Mouse (Mus musculus) stomach, embryonic 15.5 days (tissue): Measurements from ENCODE around the gene Bag6. TPM values are rescaled to one million over a fixed set of nuclear protein-coding genes. Genes with fewer than 3 reads are reported as not detected.

ENCODE experiments used
- ATAC-seq: fragments of 200-750 bp; cut with Nextera tagmentation; 2 replicates; pipeline ENCODE4 v1.8.0; 2017; ENCODE audit warnings: low read depth, moderate number of reproducible peaks, moderate TSS enrichment; ENCODE audit not compliant: insufficient read depth, low FRiP score
- H3K27ac ChIP-seq: fragments of 300-500 bp; sonication (generic); 2 replicates; pipeline ENCODE4 v1.5.1; 2015; ENCODE audit warnings: mild to moderate bottlenecking, inconsistent platforms
- H3K27me3 ChIP-seq: fragments of 300-500 bp; sonication (generic); replicated peaks from 2 replicates; pipeline ENCODE4 v1.6.1; 2015; ENCODE audit warnings: inconsistent platforms
- H3K36me3 ChIP-seq: fragments of 300-500 bp; sonication (generic); 2 replicates; pipeline ENCODE4 v1.6.1; 2015; ENCODE audit warnings: inconsistent platforms
- H3K4me1 ChIP-seq: fragments of 300-500 bp; sonication (generic); 2 replicates; pipeline ENCODE4 v1.6.1; 2015; ENCODE audit warnings: inconsistent platforms
- H3K4me2 ChIP-seq: fragments of 300-500 bp; sonication (generic); 2 replicates; pipeline ENCODE4 v1.6.1; 2015; ENCODE audit warnings: mild to moderate bottlenecking, inconsistent platforms
- H3K4me3 ChIP-seq: fragments of 300-500 bp; sonication (generic); replicated peaks from 2 replicates; pipeline ENCODE4 v1.5.1; 2015; ENCODE audit warnings: inconsistent platforms
- H3K9ac ChIP-seq: fragments of 300-500 bp; sonication (generic); 2 replicates; pipeline ENCODE4 v1.6.1; 2015; ENCODE audit warnings: inconsistent platforms
- H3K9me3 ChIP-seq: fragments of 300-500 bp; sonication (generic); 2 replicates; pipeline ENCODE4 v1.6.1; 2016; ENCODE audit warnings: inconsistent platforms
- WGBS: fragments of 180-500 bp; shearing (Covaris S2); methylation state at CpG from one replicate; pipeline ENCODE4 v1.1.7; 2015; 5-methylcytosine and 5-hydroxymethylcytosine counted together
- polyA plus RNA-seq: library from polyadenylated mRNA; unstranded; fragments of >200 nt; fragmentation: Nextera tagmentation; extraction: Ambion mirVana; gene quantifications from 2 replicates; pipeline ENCODE4 v1.2.1, GENCODE M21; 2015

The Bag6 gene
- polyA plus RNA-seq, 1 experiment from 2014 or later, result 42.2 TPM

GRCm38 (mm10) chr17:35100196-35100765, 34.7 kb upstream of the Bag6 start:
- Histone ChIP-seq H3K4me2 (no peak overlapping the region), H3K36me3 (peaks cover 56% of the 10 kb centered on the region), H3K27me3 (no peaks in the 10 kb centered on the region), H3K9ac (no peak overlapping the region), H3K9me3 (no peaks in the 10 kb centered on the region), H3K4me1 (no peaks in the 10 kb centered on the region), H3K4me3 (no peak overlapping the region), H3K27ac (no peak overlapping the region)
- no peak for ATAC-seq
- WGBS, result 62% methylated on average over 10 of the region's 10 CpGs

- H3K27me3 ChIP-seq, result no peaks in the 10 kb centered on the region
- no peaks in the 10 kb centered on the region for H3K9me3 ChIP-seq
- 87% methylated on average over 11 of the region's 11 CpGs for WGBS
- H3K27ac ChIP-seq, result no peak overlapping the region
- no peak overlapping the region for H3K4me2 ChIP-seq
- H3K4me1 ChIP-seq, result peaks cover 1% of the 10 kb centered on the region; the same call in 1 of the 2 replicates
- H3K4me3 ChIP-seq, result no peak overlapping the region
- no peak overlapping the region for H3K9ac ChIP-seq
- no peak for ATAC-seq
- peaks cover 50% of the 10 kb centered on the region for H3K36me3 ChIP-seq
Observed at GRCm38 (mm10) chr17:35101161-35101560, 33.8 kb upstream of the Bag6 start.

- Histone ChIP-seq H3K4me3 (no peak overlapping the region), H3K27ac (no peak overlapping the region), H3K27me3 (no peaks in the 10 kb centered on the region), H3K9me3 (no peaks in the 10 kb centered on the region), H3K4me2 (no peak overlapping the region), H3K36me3 (peaks cover 40% of the 10 kb centered on the region), H3K4me1 (peaks cover 3% of the 10 kb centered on the region; the same call in 1 of the 2 replicates), H3K9ac (no peak overlapping the region)
- 73% methylated on average over 8 of the region's 8 CpGs for WGBS
- ATAC-seq, result no peak
Observed at GRCm38 (mm10) chr17:35102299-35102698, 32.7 kb upstream of the Bag6 start.

GRCm38 (mm10) chr17:35103221-35103690, 31.7 kb upstream of the Bag6 start:
- Histone ChIP-seq H3K4me2 (no peak overlapping the region), H3K4me3 (no peak overlapping the region), H3K4me1 (peaks cover 3% of the 10 kb centered on the region; the same call in 1 of the 2 replicates), H3K9me3 (no peaks in the 10 kb centered on the region), H3K9ac (no peak overlapping the region), H3K27ac (no peak overlapping the region), H3K27me3 (no peaks in the 10 kb centered on the region), H3K36me3 (peaks cover 37% of the 10 kb centered on the region)
- WGBS, result 57% methylated on average over 6 of the region's 6 CpGs
- 0 out of 2 replicates have a peak, but pooled peaks have one; percentile 12 for ATAC-seq

GRCm38 (mm10) chr17:35104079-35104478, 30.9 kb upstream of the Bag6 start:
- H3K4me1 ChIP-seq, result peaks cover 3% of the 10 kb centered on the region; the same call in 1 of the 2 replicates
- no peak overlapping the region for H3K27ac ChIP-seq
- H3K36me3 ChIP-seq, result peaks cover 34% of the 10 kb centered on the region
- no peak overlapping the region for H3K4me2 ChIP-seq
- H3K9me3 ChIP-seq, result no peaks in the 10 kb centered on the region
- H3K9ac ChIP-seq, result no peak overlapping the region
- H3K27me3 ChIP-seq, result no peaks in the 10 kb centered on the region
- WGBS, result 91% methylated on average over 7 of the region's 7 CpGs
- no peak for ATAC-seq
- no peak overlapping the region for H3K4me3 ChIP-seq

- WGBS, result 67% methylated on average over 6 of the region's 6 CpGs
Observed at GRCm38 (mm10) chr17:35104754-35105153, 30.2 kb upstream of the Bag6 start.

GRCm38 (mm10) chr17:35105740-35106389, 29.1 kb upstream of the Bag6 start:
- ATAC-seq, result no peak
- H3K4me1 ChIP-seq, result peaks cover 3% of the 10 kb centered on the region; the same call in 1 of the 2 replicates
- H3K9me3 ChIP-seq, result no peaks in the 10 kb centered on the region
- no peak overlapping the region for H3K27ac ChIP-seq
- peaks cover 19% of the 10 kb centered on the region for H3K36me3 ChIP-seq
- 0 out of 2 replicates have a peak overlapping the region, but pooled peaks have one; percentile 21 for H3K4me2 ChIP-seq
- WGBS, result 26% methylated on average over 13 of the region's 13 CpGs
- no peak overlapping the region for H3K9ac ChIP-seq
- H3K4me3 ChIP-seq, result no peak overlapping the region
- H3K27me3 ChIP-seq, result no peaks in the 10 kb centered on the region

More at GRCm38 (mm10) chr17:35104754-35105153, 30.2 kb upstream of the Bag6 start:
- Histone ChIP-seq H3K27me3 (no peaks in the 10 kb centered on the region), H3K9ac (no peak overlapping the region), H3K36me3 (peaks cover 29% of the 10 kb centered on the region), H3K4me3 (no peak overlapping the region), H3K4me1 (peaks cover 3% of the 10 kb centered on the region; the same call in 1 of the 2 replicates), H3K4me2 (no peak overlapping the region), H3K27ac (no peak overlapping the region), H3K9me3 (no peaks in the 10 kb centered on the region)
- ATAC-seq, result peak; percentile 72; the same call in 1 of the 2 replicates

GRCm38 (mm10) chr17:35106522-35106921, 28.5 kb upstream of the Bag6 start:
- WGBS, result 64% methylated on average over 3 of the region's 3 CpGs
- Histone ChIP-seq H3K27me3 (no peaks in the 10 kb centered on the region), H3K27ac (no peak overlapping the region), H3K4me3 (no peak overlapping the region), H3K9me3 (no peaks in the 10 kb centered on the region), H3K4me1 (peaks cover 3% of the 10 kb centered on the region; the same call in 1 of the 2 replicates), H3K4me2 (no peak overlapping the region), H3K9ac (no peak overlapping the region), H3K36me3 (peaks cover 13% of the 10 kb centered on the region)
- no peak for ATAC-seq

- Histone ChIP-seq H3K4me2 (no peak within 1 kb of the TSS), H3K27me3 (no peaks in the 10 kb centered on the region), H3K4me3 (no peak within 1 kb of the TSS), H3K27ac (no peak within 1 kb of the TSS), H3K9ac (no peak within 1 kb of the TSS), H3K36me3 (0 out of 2 replicates have a peak, but pooled peaks cover 2% of the 10 kb centered on the region), H3K4me1 (peaks cover 3% of the 10 kb centered on the region; the same call in 1 of the 2 replicates), H3K9me3 (no peaks in the 10 kb centered on the region)
- 75% methylated on average over 6 of the region's 6 CpGs for WGBS
- no peak for ATAC-seq
Observed at GRCm38 (mm10) chr17:35108097-35108496, 26.9 kb upstream of the Bag6 start, which contains the start of gene Ly6g5c. TSS of gene Ly6g5c (plus strand) at chr17:35108279.

- peaks cover 7% of the 10 kb centered on the region; the same call in 1 of the 2 replicates for H3K36me3 ChIP-seq
- no peak overlapping the region for H3K9ac ChIP-seq
- H3K4me3 ChIP-seq, result no peak overlapping the region
- H3K27me3 ChIP-seq, result no peaks in the 10 kb centered on the region
- no peak overlapping the region for H3K27ac ChIP-seq
- no peaks in the 10 kb centered on the region for H3K9me3 ChIP-seq
- no peak overlapping the region for H3K4me2 ChIP-seq
- 72% methylated on average over 9 of the region's 9 CpGs for WGBS
- H3K4me1 ChIP-seq, result no peaks in the 10 kb centered on the region
- no peak for ATAC-seq
Observed at GRCm38 (mm10) chr17:35111774-35112173, 23.2 kb upstream of the Bag6 start.

- ATAC-seq, result no peak
- Histone ChIP-seq H3K4me1 (peaks cover 8% of the 10 kb centered on the region), H3K9ac (no peak within 1 kb of the TSS), H3K27ac (no peak within 1 kb of the TSS), H3K4me2 (no peak within 1 kb of the TSS), H3K27me3 (no peaks in the 10 kb centered on the region), H3K4me3 (no peak within 1 kb of the TSS), H3K36me3 (peaks cover 26% of the 10 kb centered on the region), H3K9me3 (no peaks in the 10 kb centered on the region)
- WGBS, result 83% methylated on average over 8 of the region's 8 CpGs
Observed at GRCm38 (mm10) chr17:35115046-35116019, 19.6 kb upstream of the Bag6 start, which contains the start of gene Ly6g5b. TSS of gene Ly6g5b (minus strand) at chr17:35115428.
